Mouse (Mus musculus) layer of hippocampus, adult 9-10 months (tissue): ENCODE data around the gene Scamp5.

Experiments
- DNase-seq: peaks from one replicate; pipeline ENCODE4 v3.0.0; 2022; ENCODE audit warnings: low spot score

The Scamp5 gene

DNA sequence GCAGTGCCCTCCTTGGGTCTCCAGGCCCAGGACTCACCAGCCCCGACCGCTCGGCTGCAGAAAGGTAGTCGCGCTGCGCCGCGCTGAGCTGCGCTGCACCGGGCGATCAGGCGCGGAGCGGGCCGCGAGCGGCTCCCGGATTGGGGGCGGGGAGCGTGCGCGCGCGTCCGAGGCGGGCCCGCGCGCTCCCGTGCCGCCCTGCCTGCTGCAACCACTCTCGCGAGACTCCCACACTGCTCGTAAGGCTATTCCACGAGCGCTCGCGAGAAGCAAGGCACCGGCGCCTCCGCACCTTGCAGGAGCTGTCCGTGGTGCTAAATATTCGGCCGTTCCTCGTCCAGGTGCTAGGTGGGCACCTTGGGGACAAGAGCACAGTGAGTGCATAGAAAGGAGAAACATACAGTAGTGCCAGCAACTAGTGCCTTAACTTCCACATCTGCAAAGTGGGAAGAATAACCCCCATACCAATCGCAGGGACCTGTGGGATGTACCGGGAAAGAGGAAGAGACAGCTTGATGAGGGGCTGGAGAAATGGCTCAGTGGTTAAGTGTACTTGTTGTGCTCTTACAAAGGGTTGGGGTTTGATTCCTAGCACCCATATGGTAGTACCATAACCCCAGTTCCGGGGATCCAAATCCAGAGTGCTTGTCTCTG lies at the start of gene Scamp5:
Gene Scamp5, minus strand, starts transcription at position 165 of the 654 bp plus-strand sequence.
- DNase-seq = peak; percentile 68

DNA sequence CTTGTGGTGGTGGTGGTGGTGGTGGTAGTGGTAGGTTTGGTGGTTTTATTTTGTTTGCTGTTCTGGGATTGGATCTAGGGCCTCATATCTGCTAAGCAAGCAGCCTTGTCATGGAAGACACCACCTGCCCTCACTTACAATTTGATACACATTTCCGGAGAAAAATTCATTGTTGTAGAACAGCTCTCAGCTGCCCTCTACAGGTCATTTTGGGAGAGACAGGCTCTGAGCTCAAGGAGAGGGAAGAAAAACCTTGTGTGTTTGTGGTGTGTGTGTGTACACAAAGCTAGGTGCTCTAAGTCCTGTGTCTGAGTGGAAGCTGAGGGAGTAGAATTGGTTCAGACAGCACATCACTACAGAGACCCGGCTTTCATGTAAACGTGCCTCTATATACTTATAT lies 49.3 kb upstream of the Scamp5 start:
- peak; percentile 62 for DNase-seq

DNA sequence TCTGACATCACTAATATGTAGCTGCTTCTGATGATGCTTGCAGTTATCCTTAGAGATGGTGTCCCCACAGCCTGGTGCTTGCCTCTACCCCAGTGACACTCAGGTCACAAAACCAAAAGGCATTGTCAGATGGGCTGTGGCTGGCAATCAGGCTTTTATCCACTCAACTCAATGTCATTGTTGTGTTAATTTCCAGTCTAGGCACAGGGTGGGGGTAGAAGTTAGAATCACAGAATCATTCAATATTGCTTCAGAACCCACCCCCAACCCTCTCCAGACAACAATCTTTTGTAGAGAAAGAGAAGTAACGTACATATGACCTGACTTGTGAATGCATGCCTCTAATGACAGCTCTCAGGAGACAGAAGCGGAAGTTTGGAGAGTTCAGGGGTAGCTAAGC lies 42.7 kb upstream of the Scamp5 start:
- no peak for DNase-seq

DNA sequence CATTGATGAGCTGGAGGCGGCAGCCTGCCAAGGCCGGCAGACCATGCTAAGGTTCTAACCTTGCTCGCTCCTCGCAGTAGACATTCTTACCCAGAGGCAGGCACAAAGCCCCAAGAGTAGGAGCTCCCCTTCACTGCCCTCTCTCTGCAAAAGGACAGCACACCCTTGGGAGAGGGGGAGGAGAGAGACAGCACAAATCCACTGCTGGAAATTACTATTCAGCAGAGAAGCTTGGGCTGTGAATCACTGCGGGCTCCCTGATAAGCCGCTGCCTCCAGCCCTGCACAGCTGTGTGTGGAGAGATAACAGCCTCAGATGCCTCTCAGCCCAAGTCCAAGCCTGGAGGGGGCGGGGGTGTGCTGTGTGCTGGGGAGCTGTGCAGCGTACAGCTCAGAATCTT lies 37.8 kb upstream of the Scamp5 start:
- no peak for DNase-seq

DNA sequence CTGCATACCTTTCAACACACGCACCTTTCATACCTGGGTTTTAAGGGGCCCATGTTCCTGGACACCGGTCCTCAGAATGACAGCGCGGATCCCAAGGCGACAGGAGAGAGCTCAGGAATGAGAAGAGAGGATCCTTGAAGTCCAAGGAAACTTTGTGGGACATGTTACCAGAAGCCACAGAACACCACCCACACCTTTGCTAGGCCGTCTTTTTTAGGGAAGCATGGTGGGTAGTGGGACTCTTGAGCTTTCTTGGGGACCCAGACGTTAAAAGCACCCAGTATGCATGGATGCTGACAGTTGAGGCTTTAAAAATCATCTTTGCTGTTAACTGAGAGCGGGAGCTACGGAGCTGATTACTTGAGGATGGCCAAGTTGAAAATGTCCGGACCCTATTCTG lies 37.0 kb upstream of the Scamp5 start:
- DNase-seq = no peak

DNA sequence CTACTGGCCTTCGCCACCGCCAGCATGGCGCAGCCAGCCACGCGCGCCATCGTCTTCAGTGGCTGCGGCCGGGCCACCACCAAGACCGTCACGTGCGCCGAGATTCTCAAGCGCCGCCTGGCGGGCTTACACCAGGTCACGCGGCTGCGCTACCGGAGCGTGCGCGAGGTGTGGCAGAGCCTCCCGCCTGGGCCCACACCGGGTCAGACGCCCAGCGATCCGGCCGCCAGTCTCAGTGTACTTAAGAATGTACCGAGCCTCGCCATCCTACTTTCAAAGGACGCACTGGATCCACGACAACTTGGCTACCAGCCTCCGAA lies 36.5 kb upstream of the Scamp5 start:
- no peak for DNase-seq

DNA sequence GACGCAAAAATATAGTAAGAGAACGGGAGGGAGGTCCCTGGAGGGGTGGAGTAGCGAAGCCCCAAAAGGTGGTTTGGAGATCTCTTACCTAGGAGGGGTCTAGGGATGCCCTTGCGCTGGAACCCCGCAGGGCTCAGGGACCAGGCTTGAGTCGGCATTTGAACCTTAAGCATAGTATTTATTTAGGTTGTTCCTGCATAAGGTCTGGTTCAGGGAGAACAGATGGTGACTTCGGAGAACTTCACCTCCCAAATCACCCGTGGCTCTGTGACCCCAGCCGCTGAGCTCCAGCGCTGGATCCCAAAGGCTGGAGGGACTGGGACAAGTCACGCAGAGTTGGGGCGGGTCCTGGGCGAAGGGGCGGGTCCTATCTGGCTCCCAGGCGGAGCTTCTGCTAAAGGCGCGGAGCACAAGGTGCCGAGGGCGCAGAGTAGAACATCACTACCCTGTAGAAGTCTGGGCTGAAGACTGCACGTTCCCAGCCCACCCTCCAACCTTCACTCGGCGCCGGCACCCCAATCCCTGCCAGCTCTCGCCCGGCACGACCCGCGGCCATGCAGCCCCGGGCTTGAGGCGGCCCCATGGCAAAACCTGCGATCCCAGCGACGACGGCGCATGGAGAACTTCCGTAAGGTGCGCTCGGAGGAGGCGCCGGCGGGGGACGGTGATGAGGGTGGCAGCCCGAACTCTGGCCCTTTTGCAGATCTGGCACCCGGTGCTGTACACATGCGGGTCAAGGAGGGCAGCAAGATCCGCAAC lies 35.9 kb upstream of the Scamp5 start, which contains the start of gene Rpp25:
Gene Rpp25, plus strand, starts transcription at position 405 of the 759 bp plus-strand sequence.
- DNase-seq = no peak

DNA sequence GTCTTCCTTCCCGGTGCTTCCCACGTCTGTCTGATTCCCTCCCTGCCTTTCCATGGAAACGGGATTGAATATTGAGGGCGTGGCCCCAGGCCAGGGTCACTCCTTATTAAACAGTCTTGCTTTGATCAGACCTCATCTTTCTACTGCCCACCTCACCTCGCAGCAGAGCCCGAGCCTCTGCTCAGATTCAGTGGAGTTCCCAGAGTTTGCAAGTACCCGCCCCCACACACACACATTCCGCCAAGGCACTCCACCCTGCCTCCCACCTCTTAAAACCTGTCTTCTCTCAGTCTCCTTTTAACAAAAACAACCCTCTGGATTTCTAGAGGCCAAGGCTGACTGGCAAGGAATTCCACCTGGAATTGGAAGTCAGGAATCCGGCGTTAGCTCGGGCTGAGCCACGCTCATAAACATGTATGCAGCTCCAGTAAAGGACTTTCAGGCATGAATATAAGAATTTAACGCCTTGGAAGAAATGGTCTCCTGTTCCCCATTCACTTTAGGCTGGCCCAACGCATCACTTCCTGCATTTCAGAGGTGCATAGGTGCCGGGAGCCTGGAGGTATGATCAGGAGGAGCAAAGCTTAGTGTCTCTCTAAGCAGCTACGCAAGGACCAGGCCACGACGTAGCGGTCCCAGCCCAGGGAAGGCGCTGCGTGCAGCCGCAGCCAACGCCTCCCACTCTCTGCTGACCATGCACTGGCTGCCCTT lies 35.2 kb upstream of the Scamp5 start:
- DNase-seq = no peak

DNA sequence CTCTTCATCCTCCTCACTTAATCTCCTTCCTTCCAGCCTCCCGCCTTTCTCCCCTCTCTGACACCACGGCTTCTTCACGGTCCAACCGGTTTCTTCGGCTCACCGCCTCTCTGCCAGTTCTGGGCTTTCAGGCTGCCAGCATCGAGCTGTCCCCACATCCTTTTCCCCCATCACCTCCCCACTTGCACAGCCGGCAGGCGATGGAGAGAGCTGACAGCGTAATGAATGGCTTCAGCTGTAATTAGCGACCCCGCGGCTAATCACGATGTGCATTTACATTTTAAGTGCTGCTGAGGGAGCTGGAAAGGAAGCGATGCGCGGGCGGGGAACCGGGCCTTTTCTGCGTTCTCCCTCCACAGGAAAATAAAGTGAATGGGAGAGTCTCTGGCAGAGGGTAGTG lies 34.0 kb upstream of the Scamp5 start:
- DNase-seq = no peak

DNA sequence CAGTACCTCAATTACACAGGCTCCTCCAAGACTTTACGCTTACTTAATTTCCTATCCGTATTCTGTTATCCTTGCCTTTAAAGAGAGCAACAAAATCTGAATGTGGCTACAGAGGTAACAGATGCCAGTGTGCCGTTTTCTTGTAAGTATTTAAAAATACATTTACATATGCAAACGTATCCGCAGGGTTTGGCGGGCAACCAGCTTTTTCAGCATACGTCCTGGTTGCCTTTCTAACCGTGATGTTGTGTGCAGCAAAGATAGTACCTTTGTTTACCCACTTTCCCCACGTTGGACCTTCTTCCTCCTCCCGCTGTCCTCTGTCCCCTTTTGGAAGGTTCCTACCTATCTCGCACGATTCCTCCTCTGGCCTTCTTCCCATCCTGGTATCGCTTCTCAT lies 33.6 kb upstream of the Scamp5 start:
- no peak for DNase-seq

DNA sequence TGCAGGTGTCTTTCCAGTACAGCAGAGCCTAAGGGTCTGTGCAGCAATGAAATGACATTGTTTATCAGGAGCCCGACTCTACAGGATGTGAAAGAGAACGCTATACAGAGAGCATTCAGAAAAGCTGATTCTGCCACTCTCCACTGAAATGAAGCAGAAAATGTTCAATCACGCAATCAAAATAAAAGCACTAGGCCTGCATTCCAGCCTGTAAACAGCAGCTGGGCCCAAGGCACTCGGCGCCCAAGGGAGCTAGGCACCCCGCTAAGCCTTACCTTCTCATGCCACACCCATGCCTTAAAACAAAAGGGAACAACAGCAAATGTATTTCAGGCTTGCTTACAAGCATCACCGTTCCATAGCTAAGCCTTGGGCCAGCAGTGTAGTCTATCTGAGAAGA lies 30.7 kb upstream of the Scamp5 start:
- no peak for DNase-seq

DNA sequence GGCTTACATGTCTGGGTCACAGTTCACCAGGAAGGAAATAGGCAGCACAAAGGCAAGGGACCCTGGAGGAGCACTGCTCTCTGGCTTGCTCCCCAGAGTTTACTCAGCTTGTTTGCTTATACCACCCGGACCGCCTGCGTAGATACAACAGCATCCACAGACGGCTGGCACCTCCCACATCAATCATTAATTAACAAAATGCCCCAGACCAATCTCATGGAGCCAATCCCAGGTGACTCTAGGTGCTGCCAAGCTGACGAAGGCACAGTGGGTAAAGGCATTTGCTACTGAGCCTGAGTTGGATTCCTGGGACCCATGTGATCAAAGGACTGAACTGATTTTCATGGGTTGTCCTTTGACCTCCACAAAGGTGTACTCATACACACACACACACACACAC lies 29.4 kb upstream of the Scamp5 start:
- DNase-seq = no peak

DNA sequence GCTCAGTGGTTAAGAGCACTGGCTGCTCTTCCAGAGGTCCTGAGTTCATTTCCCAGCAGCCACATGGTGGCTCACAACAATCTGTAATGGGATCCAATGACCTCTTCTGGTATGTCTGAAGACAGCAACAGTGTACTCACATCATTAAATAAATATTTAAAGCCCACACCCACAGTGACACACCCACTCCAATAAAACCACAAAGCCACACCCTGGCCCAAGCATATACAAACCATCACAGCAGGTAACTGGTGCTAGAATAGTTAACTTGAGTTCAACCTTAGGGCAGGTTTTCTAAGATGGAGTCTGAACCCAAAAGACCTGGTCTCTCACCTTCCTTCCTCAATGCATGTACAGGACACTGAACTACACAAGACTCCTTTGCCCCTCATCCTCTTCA lies 27.1 kb upstream of the Scamp5 start:
- no peak for DNase-seq

DNA sequence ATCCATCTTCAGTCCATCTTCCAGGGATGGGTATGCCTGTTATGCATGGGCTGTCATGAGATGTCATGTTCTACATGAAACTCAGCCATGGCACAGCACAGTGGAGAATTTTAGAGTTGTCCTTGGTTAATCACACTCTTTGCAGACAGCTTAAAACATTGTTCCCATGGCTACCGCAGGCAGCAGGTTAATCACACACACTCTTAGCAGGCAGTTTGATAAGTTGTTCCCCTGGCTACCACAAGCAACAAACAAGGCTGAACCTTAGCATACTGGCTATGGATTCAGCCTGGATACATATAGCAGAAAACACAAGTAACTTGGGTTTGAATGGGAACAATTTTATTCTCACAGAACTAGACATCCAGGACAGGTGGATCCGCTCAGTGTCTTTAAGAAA lies 25.7 kb upstream of the Scamp5 start:
- DNase-seq = no peak

DNA sequence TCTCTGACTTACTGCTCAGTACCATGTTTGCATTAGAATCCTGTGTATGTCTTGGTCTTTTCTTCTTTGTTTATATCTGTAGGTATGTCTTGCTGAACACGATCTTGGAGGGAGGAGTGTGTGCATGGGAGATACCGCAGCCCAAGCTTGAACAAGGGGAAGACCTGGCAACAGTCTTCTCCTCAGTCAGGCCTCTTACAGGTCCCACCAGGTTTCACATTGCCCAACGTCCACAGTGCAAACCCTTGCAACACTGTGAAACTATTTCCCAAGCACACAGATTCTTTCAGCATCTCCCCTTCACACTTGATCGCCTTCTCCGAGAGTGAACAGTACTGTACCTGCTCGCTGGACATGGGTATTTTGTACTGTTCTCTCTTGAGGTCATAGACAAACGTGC lies 19.9 kb upstream of the Scamp5 start:
- DNase-seq = no peak

DNA sequence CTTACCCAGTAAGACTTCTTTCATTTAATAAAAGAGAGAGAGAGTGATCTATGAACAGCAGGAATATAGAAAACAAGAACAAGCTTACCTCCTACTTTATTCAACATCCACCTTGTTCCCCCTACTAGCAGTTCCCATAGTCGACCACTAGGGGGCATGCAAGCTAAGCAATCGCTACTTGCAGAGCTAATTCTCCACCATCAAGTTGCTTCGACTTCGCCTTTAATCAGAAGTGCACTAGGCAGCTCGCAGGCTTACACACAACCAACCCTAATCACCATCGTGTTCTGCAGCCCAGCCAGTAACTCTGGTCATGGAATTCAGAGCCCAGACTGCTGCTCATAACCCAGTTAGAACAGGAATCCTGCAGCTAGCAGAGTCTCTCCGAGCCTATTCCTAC lies 17.9 kb upstream of the Scamp5 start:
- DNase-seq = peak; percentile 68

DNA sequence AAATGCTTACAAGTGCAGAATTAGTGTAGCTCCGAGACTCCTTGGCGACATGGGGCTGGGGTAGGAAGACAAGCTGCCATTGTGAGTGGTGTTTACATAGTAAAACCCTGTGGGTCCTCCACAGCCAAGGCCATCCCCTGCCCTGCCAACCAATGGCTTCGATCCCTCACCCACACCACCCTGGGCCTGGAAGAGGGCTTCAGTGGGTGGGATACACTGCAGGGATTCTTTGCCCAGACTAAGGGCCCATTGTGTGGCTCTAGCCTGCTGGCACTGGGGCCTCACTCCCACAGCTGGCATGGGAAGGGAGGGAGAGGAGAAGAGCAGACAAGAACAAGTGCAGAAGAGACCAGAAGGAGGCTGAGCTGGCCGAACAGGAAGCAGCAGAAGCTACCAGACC lies 1.1 kb upstream of the Scamp5 start:
- DNase-seq = peak; percentile 37

DNA sequence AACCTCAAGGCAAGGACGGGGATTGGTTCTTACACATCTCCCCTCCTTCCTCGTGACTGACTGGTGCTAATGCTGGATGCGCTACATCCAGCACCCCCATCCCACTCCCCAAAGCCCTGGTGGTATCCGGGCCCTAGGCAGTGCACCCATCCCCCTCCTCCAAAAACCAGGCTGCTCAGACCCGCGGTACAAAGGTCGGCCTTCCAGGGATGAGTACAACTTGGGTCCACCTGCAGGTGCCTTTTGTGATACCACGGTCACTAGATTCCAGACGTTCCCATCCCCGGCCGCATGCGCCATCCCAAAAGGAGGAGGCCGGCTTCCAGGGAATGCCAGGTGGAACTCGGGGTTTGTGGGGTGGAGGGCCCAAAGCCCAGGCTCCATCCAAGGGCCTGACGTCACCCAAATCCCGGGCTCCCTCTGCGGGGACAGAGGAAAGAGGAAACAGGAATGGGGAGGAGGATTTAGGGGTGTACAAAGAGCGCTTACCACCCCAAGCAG lies 539 bp downstream of the Scamp5 start:
- DNase-seq = peak; percentile 17

DNA sequence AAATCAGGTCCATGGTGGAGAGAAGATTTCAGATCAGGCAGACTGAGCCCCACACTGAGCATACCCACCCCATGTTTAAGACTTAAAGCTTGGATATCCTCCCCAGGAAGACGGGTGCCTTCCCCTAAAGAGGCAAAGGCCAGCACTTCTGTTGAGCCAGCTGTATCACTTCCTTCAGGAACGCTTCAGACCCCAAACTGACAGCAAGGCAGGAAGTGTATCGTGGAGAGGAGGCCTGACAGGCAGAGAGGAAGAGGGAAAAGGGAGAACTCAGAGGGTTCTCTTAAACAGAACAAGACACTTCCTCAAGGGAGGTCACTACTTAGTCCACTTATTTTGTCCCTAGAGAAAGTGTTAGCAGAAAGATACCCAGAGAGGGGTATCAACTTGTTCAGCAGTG lies 1.8 kb downstream of the Scamp5 start:
- DNase-seq = no peak

DNA sequence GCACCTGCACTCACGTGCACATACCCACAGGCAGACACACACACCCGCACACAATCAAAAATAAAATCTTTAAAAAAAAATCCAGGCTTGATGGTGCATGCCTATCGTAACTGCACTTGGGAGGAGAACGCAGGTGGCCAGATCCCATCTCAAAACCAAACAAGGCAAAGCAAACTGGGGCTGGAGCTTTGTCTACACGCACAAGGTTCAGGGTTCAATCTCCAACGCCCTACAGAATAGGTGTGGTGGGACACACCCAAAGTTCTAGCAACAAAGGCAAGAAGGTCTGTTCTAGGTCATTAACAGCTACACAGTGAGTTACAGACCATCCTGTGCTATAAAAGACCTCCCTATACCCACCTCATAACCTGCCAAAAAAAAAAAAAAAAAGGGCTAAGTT lies 5.0 kb downstream of the Scamp5 start:
- no peak for DNase-seq

DNA sequence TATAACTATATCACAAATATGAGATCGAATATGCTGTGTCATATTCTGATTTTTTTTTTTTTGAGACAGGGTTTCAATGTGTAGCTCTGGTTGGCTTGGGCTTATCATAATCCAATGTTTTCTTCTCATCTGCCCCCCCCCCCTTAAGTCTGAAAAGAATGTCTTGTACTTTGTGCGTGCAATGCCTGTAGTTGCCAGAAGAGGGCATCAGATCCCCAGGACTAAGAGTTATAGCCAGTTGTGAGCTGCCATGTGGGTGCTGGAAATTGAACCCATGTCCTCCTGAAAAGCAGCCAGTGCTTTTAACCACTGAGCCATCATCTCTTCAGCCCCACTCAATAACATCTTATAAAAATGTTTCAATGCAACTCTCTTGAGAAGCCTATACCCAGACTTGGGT lies 8.2 kb downstream of the Scamp5 start:
- DNase-seq = no peak

DNA sequence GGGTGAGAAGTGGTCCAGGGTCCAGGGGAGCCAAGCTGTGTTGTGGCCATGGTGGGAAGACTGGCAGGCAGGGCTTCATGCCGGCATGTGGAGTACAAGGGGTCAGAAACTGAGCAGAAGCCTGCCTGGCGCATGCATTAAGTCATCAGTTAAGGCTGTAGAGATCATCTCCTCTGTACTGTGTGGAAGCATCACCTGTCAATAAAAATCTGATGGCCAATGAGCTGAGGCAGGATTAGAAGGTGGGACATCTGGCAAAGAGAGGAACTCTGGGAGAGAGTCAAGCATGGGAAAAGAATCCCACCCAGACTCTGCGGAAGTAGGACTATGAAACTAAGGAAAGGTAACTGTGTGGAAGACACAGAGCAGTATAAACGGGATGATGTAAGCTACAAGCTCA lies 14.3 kb downstream of the Scamp5 start:
- no peak for DNase-seq
